Mouse (Mus musculus): Measurements from ENCODE around the gene Nmnat1.
"Not testable (repeated sequence)": the region's sequence is repeated elsewhere in the genome, so short reads cannot be mapped to it uniquely, and the experiment has no call there.

Gene Nmnat1

GRCm38 (mm10) chr4:149489415-149490240, 4.6 kb upstream of the Nmnat1 start:
- no peak for DNase-seq (ENCODE audit: extremely low spot score, low spot score)

GRCm38 (mm10) chr4:149487729-149488128, 2.7 kb upstream of the Nmnat1 start:
- DNase-seq (ENCODE audit: extremely low spot score, low spot score) = no peak

GRCm38 (mm10) chr4:149485825-149486206, 814 bp upstream of the Nmnat1 start:
- no peak for DNase-seq (ENCODE audit: extremely low spot score, low spot score)

GRCm38 (mm10) chr4:149484566-149484965, 436 bp downstream of the Nmnat1 start:
- no peak for DNase-seq (ENCODE audit: extremely low spot score, low spot score)

- no peak for DNase-seq (ENCODE audit: extremely low spot score, low spot score)
Observed at GRCm38 (mm10) chr4:149477078-149477477, 7.9 kb downstream of the Nmnat1 start, which contains the start of gene Tmem274. Tmem274 (plus strand) TSS chr4:149477378.

- no peak for DNase-seq (ENCODE audit: extremely low spot score, low spot score)
Observed at GRCm38 (mm10) chr4:149475096-149475495, 9.9 kb downstream of the Nmnat1 start.

GRCm38 (mm10) chr4:149469557-149469956, 15.4 kb downstream of the Nmnat1 start:
- no peak for DNase-seq (ENCODE audit: extremely low spot score, low spot score)

- DNase-seq (ENCODE audit: extremely low spot score, low spot score) = no peak
Observed at GRCm38 (mm10) chr4:149463435-149463950, 21.5 kb downstream of the Nmnat1 start.

GRCm38 (mm10) chr4:149462305-149462971, 22.6 kb downstream of the Nmnat1 start:
- no peak for DNase-seq (ENCODE audit: extremely low spot score, low spot score)

- no peak for DNase-seq (ENCODE audit: extremely low spot score, low spot score)
Observed at GRCm38 (mm10) chr4:149461579-149462304, 23.3 kb downstream of the Nmnat1 start.

GRCm38 (mm10) chr4:149460475-149460874, 24.5 kb downstream of the Nmnat1 start:
- not testable (repeated sequence) for DNase-seq (ENCODE audit: extremely low spot score, low spot score)

GRCm38 (mm10) chr4:149459425-149459824, 25.6 kb downstream of the Nmnat1 start:
- no peak for DNase-seq (ENCODE audit: extremely low spot score, low spot score)

- no peak for DNase-seq (ENCODE audit: extremely low spot score, low spot score)
Observed at GRCm38 (mm10) chr4:149458526-149458925, 26.5 kb downstream of the Nmnat1 start.

- no peak for DNase-seq (ENCODE audit: extremely low spot score, low spot score)
Observed at GRCm38 (mm10) chr4:149457831-149458430, 27.1 kb downstream of the Nmnat1 start.

GRCm38 (mm10) chr4:149457163-149457562, 27.8 kb downstream of the Nmnat1 start:
- not testable (repeated sequence) for DNase-seq (ENCODE audit: extremely low spot score, low spot score)

GRCm38 (mm10) chr4:149454879-149455278, 30.1 kb downstream of the Nmnat1 start, which contains the start of gene Rbp7:
Rbp7 (minus strand) TSS chr4:149454978.
- no peak for DNase-seq (ENCODE audit: extremely low spot score, low spot score)

GRCm38 (mm10) chr4:149454263-149454662, 30.7 kb downstream of the Nmnat1 start:
- DNase-seq (ENCODE audit: extremely low spot score, low spot score) = no peak

- peak; percentile 31 for DNase-seq (ENCODE audit: extremely low spot score, low spot score)
Observed at GRCm38 (mm10) chr4:149453656-149454055, 31.3 kb downstream of the Nmnat1 start.

- DNase-seq (ENCODE audit: extremely low spot score, low spot score) = no peak
Observed at GRCm38 (mm10) chr4:149450636-149451035, 34.4 kb downstream of the Nmnat1 start.

GRCm38 (mm10) chr4:149446309-149446708, 38.7 kb downstream of the Nmnat1 start:
- no peak for DNase-seq (ENCODE audit: extremely low spot score, low spot score)

GRCm38 (mm10) chr4:149445868-149446267, 39.1 kb downstream of the Nmnat1 start:
- peak; percentile 76 for DNase-seq (ENCODE audit: extremely low spot score, low spot score)

All from neural tube, embryonic 10.5 days (tissue).